Comparison of ENCODE assay signal across 13 mouse cellular contexts in the genomic region with DNA sequence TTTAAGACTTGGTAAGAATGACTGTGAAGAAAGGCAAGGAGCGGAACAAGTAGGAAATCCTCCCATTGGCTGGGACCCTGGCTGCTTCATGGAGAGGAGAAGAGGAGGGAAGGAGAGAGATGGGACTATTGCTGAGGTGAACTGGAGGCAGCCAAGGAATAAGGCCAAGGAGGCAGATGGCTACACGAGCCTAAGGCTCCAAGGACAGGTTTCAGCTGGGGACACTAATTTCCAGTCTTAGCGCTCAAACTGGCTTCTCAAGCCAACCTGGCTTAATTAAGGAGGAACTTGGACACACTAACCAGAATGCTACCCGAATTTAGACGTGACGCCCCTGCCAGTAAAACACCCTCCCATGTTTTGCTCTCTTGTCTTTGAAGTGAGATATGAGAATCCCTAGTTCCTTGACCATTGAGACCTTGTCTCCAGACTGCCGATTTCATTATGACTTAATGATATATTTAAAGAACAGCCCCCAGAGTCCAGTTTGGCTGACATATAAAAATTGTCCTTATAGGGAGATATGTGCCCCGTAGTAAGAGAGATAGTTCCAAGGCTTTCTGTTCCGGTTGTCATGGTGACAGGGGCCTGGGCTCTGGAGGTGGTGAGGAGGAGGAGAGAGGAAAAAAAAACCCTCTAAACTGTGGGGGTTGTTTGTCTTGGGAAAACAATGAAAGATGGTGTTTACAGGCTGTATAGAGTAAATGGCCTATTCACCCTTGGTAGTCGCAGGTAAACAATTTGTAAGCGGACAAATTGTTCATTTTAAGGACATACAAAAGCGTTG. TPM values are rescaled to one million over a fixed set of nuclear protein-coding genes. Genes with fewer than 3 reads are reported as not detected.
DNase-seq lines count a peak whose midpoint lies in the region; ATAC-seq and TF ChIP-seq lines count a peak whose summit lies in the region.
"Had no signal": no experiment of that assay in that cellular context is flagged by ENCODE, and none has a peak within 500 bp of the region (broad histone marks: within the 10 kb centered on the region; RNA-seq: fewer than 3 reads in every experiment).

No protein-coding gene starts in this region.

- H3K9ac ChIP-seq in forebrain, embryonic 14.5 days (ENCODE audit: low read length): no peak overlapping the region
- H3K9ac ChIP-seq in forebrain, embryonic 12.5 days: no peak overlapping the region
- no peak overlapping the region for H3K9ac ChIP-seq in ES-E14 (ENCODE audit: insufficient read depth, low read depth, low read length, poor library complexity, severe bottlenecking)
- H3K9ac ChIP-seq in hindbrain, embryonic 12.5 days: no peak overlapping the region

- 66% methylated on average over 12 of the region's 12 CpGs for WGBS in forebrain, embryonic 14.5 days
- 71% methylated on average over 12 of the region's 12 CpGs for WGBS in forebrain, embryonic 12.5 days
- WGBS in hindbrain, embryonic 12.5 days: 68% methylated on average over 12 of the region's 12 CpGs

- peak; percentile 43 for DNase-seq in forebrain, embryonic 14.5 days (ENCODE audit: low spot score)
- no peak for DNase-seq in ES-E14 (ENCODE audit: low read depth, low spot score)
- DNase-seq in cerebellum, adult 8-10 months: peak; percentile 47
- DNase-seq in left cerebral cortex, adult 2 months (ENCODE audit: extremely low spot score in 1 of 2, low spot score in 2 of 2): no peak
- DNase-seq in embryo, embryonic 10.5 days (ENCODE audit: low spot score): no peak
- DNase-seq: kidney, adult 2 months; lung, postnatal 10 days; spleen, adult 18-20 months had no signal

- no peak overlapping the region for H3K27ac ChIP-seq in forebrain, embryonic 14.5 days (ENCODE audit: low read depth, low read length)
- H3K27ac ChIP-seq in forebrain, embryonic 12.5 days: no peak overlapping the region
- H3K27ac ChIP-seq in ES-E14 (ENCODE audit: insufficient read depth, low read depth, low read length, poor library complexity, severe bottlenecking): no peak overlapping the region
- H3K27ac ChIP-seq in left cerebral cortex, adult 2 months: peak overlapping the region; percentile 38
- H3K27ac ChIP-seq in hindbrain, embryonic 12.5 days: no peak overlapping the region
- H3K27ac ChIP-seq: hindbrain, embryonic 10.5 days had no signal

- no peaks in the 10 kb centered on the region for H3K36me3 ChIP-seq in forebrain, embryonic 14.5 days (ENCODE audit: control insufficient read depth, insufficient read depth, low read length)
- no peaks in the 10 kb centered on the region for H3K36me3 ChIP-seq in forebrain, embryonic 12.5 days (replicated peaks)
- no peaks in the 10 kb centered on the region for H3K36me3 ChIP-seq in ES-E14 (ENCODE audit: control insufficient read depth, insufficient read depth, low read length, poor library complexity, severe bottlenecking)
- H3K36me3 ChIP-seq in hindbrain, embryonic 12.5 days: no peaks in the 10 kb centered on the region
- H3K36me3 ChIP-seq: hindbrain, embryonic 10.5 days had no signal

- H3K9me3 ChIP-seq in forebrain, embryonic 14.5 days (replicated peaks; ENCODE audit: control insufficient read depth, low read length): no peaks in the 10 kb centered on the region
- H3K9me3 ChIP-seq in forebrain, embryonic 12.5 days: 0 out of 2 replicates have a peak, but pooled peaks cover 8% of the 10 kb centered on the region
- H3K9me3 ChIP-seq in ES-E14 (ENCODE audit: control insufficient read depth, insufficient read depth, low read depth, low read length): no peaks in the 10 kb centered on the region
- H3K9me3 ChIP-seq in hindbrain, embryonic 12.5 days (replicated peaks): 0 out of 2 replicates have a peak, but pooled peaks cover 4% of the 10 kb centered on the region

- peaks cover 10% of the 10 kb centered on the region for H3K4me1 ChIP-seq in forebrain, embryonic 14.5 days (ENCODE audit: control insufficient read depth, insufficient read depth, low read length)
- H3K4me1 ChIP-seq in forebrain, embryonic 12.5 days: peaks cover 28% of the 10 kb centered on the region
- H3K4me1 ChIP-seq in ES-E14 (ENCODE audit: control insufficient read depth in 2 of 2, insufficient read depth in 2 of 2, low read length in 2 of 2, poor library complexity in 1 of 2): no peaks in the 10 kb centered on the region
- peaks cover 15% of the 10 kb centered on the region for H3K4me1 ChIP-seq in hindbrain, embryonic 12.5 days

- H3K4me3 ChIP-seq in forebrain, embryonic 14.5 days (ENCODE audit: low read depth, low read length): no peak overlapping the region
- H3K4me3 ChIP-seq in forebrain, embryonic 12.5 days (replicated peaks): no peak overlapping the region
- no peak overlapping the region for H3K4me3 ChIP-seq in ES-E14 (ENCODE audit: insufficient read depth in 1 of 2, low read depth in 1 of 2, low read length in 2 of 2, poor library complexity in 1 of 2, severe bottlenecking in 1 of 2)
- H3K4me3 ChIP-seq in left cerebral cortex, adult 2 months: no peak overlapping the region
- no peak overlapping the region for H3K4me3 ChIP-seq in hindbrain, embryonic 12.5 days
- H3K4me3 ChIP-seq: erythroblast, embryonic 14.5 days; hindbrain, embryonic 10.5 days had no signal

- TF ChIP-seq CTCF in left cerebral cortex, adult 2 months (IDR thresholded peaks at IDR 0.05): no peak

- no peak for ATAC-seq in forebrain, embryonic 14.5 days
- ATAC-seq in forebrain, embryonic 12.5 days (ENCODE audit: low FRiP score): no peak
- ATAC-seq in granulocyte monocyte progenitor cell, adult 5-6 weeks (replicated peaks; ENCODE audit: poor library complexity, severe bottlenecking): no peak
- no peak for ATAC-seq in hindbrain, embryonic 12.5 days (ENCODE audit: low FRiP score)

- in situ Hi-C loops in ES-E14 (cut with MboI; ENCODE audit: low sequenced_read_pairs in 2 of 2, unreplicated experiment in 2 of 2): no loop called here

- H3K4me2 ChIP-seq in forebrain, embryonic 14.5 days (ENCODE audit: low read length): no peak overlapping the region
- H3K4me2 ChIP-seq in forebrain, embryonic 12.5 days: no peak overlapping the region
- no peak overlapping the region for H3K4me2 ChIP-seq in hindbrain, embryonic 12.5 days (replicated peaks)

- no peaks in the 10 kb centered on the region for H3K27me3 ChIP-seq in forebrain, embryonic 14.5 days (replicated peaks; ENCODE audit: control insufficient read depth, insufficient read depth, low read length)
- H3K27me3 ChIP-seq in forebrain, embryonic 12.5 days: no peaks in the 10 kb centered on the region
- no peaks in the 10 kb centered on the region for H3K27me3 ChIP-seq in hindbrain, embryonic 12.5 days

- intact Hi-C loops in left cerebral cortex, adult 2 months (cut with DNase I): no loop called here

TF ChIP-seq in ES-E14, 5 proteins besides CTCF, POLR2A, EP300 and RAD21:
- TF ChIP-seq ZNF384 (IDR thresholded peaks at IDR 0.05; ENCODE audit: low read depth, low read length): 0 out of 2 replicates have a peak, but pooled peaks have one; percentile 7
- TF ChIP-seq CHD2 (IDR thresholded peaks at IDR 0.05; ENCODE audit: low read depth, low read length): no peak
TF ChIP-seq in ES-E14: peak in this region for 1.

RNA-seq across cellular contexts. Expression of gene Dhx40, which starts 48.3 kb away (rescaled TPM):
- 33.2 and 34.1 TPM in 2 replicates for polyA plus RNA-seq in forebrain, embryonic 14.5 days (2014; fragmentation: Nextera tagmentation; extraction: Ambion mirVana)
- polyA plus RNA-seq in forebrain, embryonic 12.5 days (2016; fragmentation: Nextera tagmentation; extraction: Ambion mirVana): 44.0 and 48.2 TPM in 2 replicates
- 21.6 and 24.5 TPM in 2 replicates for total RNA-seq in ES-E14 (2012; rRNA removed)
- 10 to 100 TPM; 17.3 to 19.3 TPM for total RNA-seq in left cerebral cortex, adult 2 months (2021)
- total RNA-seq in granulocyte monocyte progenitor cell, adult 5-6 weeks (2014; fragmentation: Nextera tagmentation): 16.3 and 19.3 TPM in 2 replicates
- total RNA-seq in granulocyte monocyte progenitor cell, adult 5-6 weeks (2017): 31.7 and 31.9 TPM in 2 replicates
- polyA plus RNA-seq in hindbrain, embryonic 12.5 days (2016; fragmentation: Nextera tagmentation; extraction: Ambion mirVana): 38.7 and 39.0 TPM in 2 replicates

Comparison
In these comparisons a context has a peak if more than half of its experiments do, and no peak if none do; other contexts are left out.
1. DNase-seq: peak in forebrain, embryonic 14.5 days (single experiment) and cerebellum, adult 8-10 months (single experiment); none in ES-E14 (single experiment), left cerebral cortex, adult 2 months (0 of 2) and embryo, embryonic 10.5 days (single experiment).